Mouse (Mus musculus): ENCODE data around the gene Vmn1r168.
"Not testable (repeated sequence)": the region's sequence is repeated elsewhere in the genome, so short reads cannot be mapped to it uniquely, and the experiment has no call there.

Vmn1r168 gene

GRCm38 (mm10) chr7:23539432-23539831, at the start of gene Vmn1r168:
Gene Vmn1r168, plus strand, starts transcription at chr7:23539732.
- DNase-seq (ENCODE audit: low read depth, low spot score) = not testable (repeated sequence)

GRCm38 (mm10) chr7:23507106-23507505, 32.4 kb upstream of the Vmn1r168 start, which contains the start of gene Vmn1r167:
Gene Vmn1r167, minus strand, starts transcription at chr7:23507206.
- not testable (repeated sequence) for DNase-seq (ENCODE audit: low read depth, low spot score)

- not testable (repeated sequence) for DNase-seq (ENCODE audit: low read depth, low spot score)
Measured at GRCm38 (mm10) chr7:23575226-23575625, 35.7 kb downstream of the Vmn1r168 start, which contains the start of gene Vmn1r169. Gene Vmn1r169, plus strand, starts transcription at chr7:23575526.

All from skeletal muscle tissue, adult 2 months (tissue).